Mouse (Mus musculus) B cell, adult 62 days (primary cell): ENCODE measurements around the gene Ncr1. TPM values are rescaled to one million over a fixed set of nuclear protein-coding genes. Genes with fewer than 3 reads are reported as not detected.

Experiments
- total RNA-seq: library from RNA; stranded (reverse); gene quantifications from 4 replicates; pipeline ENCODE4 v1.2.4, GENCODE M21; 2023

The Ncr1 gene
- 0.40 to 1.1 TPM (median 0.66 TPM) in 4 replicates for total RNA-seq

GRCm38 (mm10) chr7:4337509-4337908 is at the start of gene Ncr1:
Gene Ncr1 (plus strand): TSS chr7:4337724.

Other genes with a start within 250 kb of the Ncr1 start
- 0.37 to 1.0 TPM (median 0.56 TPM) in 3 of 4 replicates, not detected in the other for gene Ttyh1, start 218.3 kb upstream of the Ncr1 start, total RNA-seq
- 451 to 485 TPM (median 470 TPM) in 4 replicates for gene Leng8, start 200.7 kb upstream of the Ncr1 start, total RNA-seq
- gene Leng9, start 187.3 kb upstream of the Ncr1 start, total RNA-seq: 33.8 to 37.4 TPM (median 37.0 TPM) in 4 replicates
- gene Cdc42ep5, start 172.9 kb upstream of the Ncr1 start, total RNA-seq: not detected in 4 replicates
- gene Lilra5, start 100.0 kb upstream of the Ncr1 start, total RNA-seq: 0.26 to 0.27 TPM in 2 of 4 replicates, not detected in the others
- gene Gp6, start 60.0 kb downstream of the Ncr1 start, total RNA-seq: 0.13 TPM in 1 of 4 replicates, not detected in the others
- 8.5 to 10.2 TPM (median 9.3 TPM) in 4 replicates for gene Rdh13, start 107.9 kb downstream of the Ncr1 start, total RNA-seq
- gene Eps8l1, start 123.0 kb downstream of the Ncr1 start, total RNA-seq: 17.0 to 42.8 TPM (median 33.0 TPM) in 4 replicates
- 243 to 274 TPM (median 259 TPM) in 4 replicates for gene Ppp1r12c, start 164.0 kb downstream of the Ncr1 start, total RNA-seq
- not detected in 4 replicates for gene Tnnt1, start 178.7 kb downstream of the Ncr1 start, total RNA-seq
- gene Tnni3, start 186.5 kb downstream of the Ncr1 start, total RNA-seq: 1.5 TPM in 1 of 4 replicates, not detected in the others
- 0.24 to 0.26 TPM (median 0.25 TPM) in 3 of 4 replicates, not detected in the other for gene Dnaaf3, start 194.7 kb downstream of the Ncr1 start, total RNA-seq
- gene Syt5, start 209.8 kb downstream of the Ncr1 start, total RNA-seq: 1.2 TPM in 1 of 4 replicates, not detected in the others